Mouse (Mus musculus) MEL (cell line): Measurements from ENCODE around the gene Sec16a. TPM values are rescaled to one million over a fixed set of nuclear protein-coding genes. Genes with fewer than 3 reads are reported as not detected.

Experiments used
- DNase-seq: peaks from one replicate; pipeline ENCODE4 v3.0.0; 2011; ENCODE audit warnings: low read depth, low spot score
- H3K27ac ChIP-seq: 2 replicates; pipeline ENCODE4 v1.5.1; 2012; ENCODE audit warnings: low read depth, mild to moderate bottlenecking, control low read depth, low read length, moderate library complexity; ENCODE audit not compliant: control insufficient read depth
- H3K27me3 ChIP-seq, 2 experiments: fragments of 150-350 bp in 1 of 2; sonication (generic) in 1 of 2; 2 replicates each; pipeline ENCODE4 v1.6.1; 2012; ENCODE audit warnings: low read length in 2 of 2, mild to moderate bottlenecking in 2 of 2, improper control_type of control experiment in 1 of 2, moderate library complexity in 1 of 2; ENCODE audit not compliant: insufficient read depth in 2 of 2, control insufficient read depth in 1 of 2
- H3K36me3 ChIP-seq, 2 experiments: 2 replicates each; pipeline ENCODE4 v1.6.1; 2012 to 2014; ENCODE audit warnings: low read length in 2 of 2, improper control_type of control experiment in 1 of 2, inconsistent platforms in 1 of 2, mild to moderate bottlenecking in 1 of 2; ENCODE audit not compliant: insufficient read depth in 2 of 2, control insufficient read depth in 1 of 2
- H3K4me1 ChIP-seq, 2 experiments: fragments of 150-350 bp in 1 of 2; sonication (generic) in 1 of 2; 2 replicates each; pipeline ENCODE4 v1.6.1; 2012; ENCODE audit warnings: low read length in 2 of 2, improper control_type of control experiment in 1 of 2, mild to moderate bottlenecking in 1 of 2; ENCODE audit not compliant: insufficient read depth in 2 of 2, control insufficient read depth in 1 of 2
- H3K4me3 ChIP-seq, 2 experiments: fragments of 150-350 bp in 1 of 2; sonication (generic) in 1 of 2; 2 replicates each; pipeline ENCODE4 v1.5.1; 2012; ENCODE audit warnings: low read depth in 2 of 2, low read length in 2 of 2, mild to moderate bottlenecking in 2 of 2, moderate library complexity in 2 of 2, control low read depth in 1 of 2, improper control_type of control experiment in 1 of 2; ENCODE audit not compliant: control insufficient read depth in 1 of 2, insufficient read depth in 1 of 2
- H3K79me2 ChIP-seq: 2 replicates; pipeline ENCODE4 v1.6.1; 2012; ENCODE audit warnings: mild to moderate bottlenecking, low read length, moderate library complexity; ENCODE audit not compliant: control insufficient read depth, poor library complexity, insufficient read depth
- H3K9ac ChIP-seq: 2 replicates; pipeline ENCODE4 v1.6.1; 2012; ENCODE audit warnings: low read depth, mild to moderate bottlenecking, control low read depth, low read length, moderate library complexity; ENCODE audit not compliant: control insufficient read depth, poor library complexity, severe bottlenecking
- H3K9me3 ChIP-seq: fragments of 150-350 bp; sonication (generic); replicated peaks from 2 replicates; pipeline ENCODE4 v1.6.1; 2012; ENCODE audit warnings: mild to moderate bottlenecking, low read length, improper control_type of control experiment, moderate library complexity; ENCODE audit not compliant: insufficient read depth
- CHD2 ChIP-seq: IDR thresholded peaks from 2 replicates; pipeline ENCODE4 v1.6.1; 2011; ENCODE audit warnings: low read length, improper control_type of control experiment
- CTCF ChIP-seq, 3 experiments: IDR thresholded peaks in 2 of 3; conservative IDR thresholded peaks in 1 of 3; 2 replicates each; pipeline ENCODE4 v1.5.1; 2011 to 2012; ENCODE audit warnings: low read length in 3 of 3, low read depth in 2 of 3, mild to moderate bottlenecking in 2 of 3, improper control_type of control experiment in 1 of 3, inconsistent platforms in 1 of 3, mixed read lengths in 1 of 3, moderate library complexity in 1 of 3; ENCODE audit not compliant: control insufficient read depth in 1 of 3, insufficient read depth in 1 of 3, poor library complexity in 1 of 3, severe bottlenecking in 1 of 3
- EP300 ChIP-seq, 2 experiments: IDR thresholded peaks; 2 replicates each; pipeline ENCODE4 v1.6.1; 2011; ENCODE audit warnings: improper control_type of control experiment in 2 of 2, low read length in 2 of 2, low read depth in 1 of 2, mild to moderate bottlenecking in 1 of 2
- GABPA ChIP-seq: IDR thresholded peaks from 2 replicates; pipeline ENCODE4 v1.6.1; 2012; ENCODE audit warnings: low read depth, mild to moderate bottlenecking, inconsistent platforms, low read length, improper control_type of control experiment, moderate library complexity
- GATA1 ChIP-seq: IDR thresholded peaks from 2 replicates; pipeline ENCODE4 v1.6.1; 2011; ENCODE audit warnings: low read depth, low read length, improper control_type of control experiment
- MAX ChIP-seq: IDR thresholded peaks from 2 replicates; pipeline ENCODE4 v1.6.1; 2011; ENCODE audit warnings: low read length, improper control_type of control experiment
- MAZ ChIP-seq: IDR thresholded peaks from 2 replicates; pipeline ENCODE4 v1.6.1; 2012; ENCODE audit warnings: low read depth, mild to moderate bottlenecking, inconsistent platforms, low read length, improper control_type of control experiment
- MEF2A ChIP-seq: IDR thresholded peaks from 2 replicates; pipeline ENCODE4 v1.6.1; 2014; ENCODE audit warnings: low read depth, mild to moderate bottlenecking, inconsistent platforms, low read length, improper control_type of control experiment; ENCODE audit not compliant: poor library complexity, insufficient replicate concordance, severe bottlenecking; ENCODE audit errors: extremely low read depth
- MYB ChIP-seq: IDR thresholded peaks from 2 replicates; pipeline ENCODE4 v1.6.1; 2011; ENCODE audit warnings: mild to moderate bottlenecking, low read depth, low read length, improper control_type of control experiment
- NELFE ChIP-seq: IDR thresholded peaks from 2 replicates; pipeline ENCODE4 v1.6.1; 2011; ENCODE audit warnings: low read depth, low read length, improper control_type of control experiment
- NRF1 ChIP-seq: IDR thresholded peaks from 2 replicates; pipeline ENCODE4 v1.6.1; 2014; ENCODE audit warnings: low read depth, mild to moderate bottlenecking, inconsistent platforms, low read length, improper control_type of control experiment, moderate library complexity; ENCODE audit not compliant: poor library complexity, insufficient read depth, severe bottlenecking
- POLR2A ChIP-seq, 2 experiments: IDR thresholded peaks; 2 replicates each; pipeline ENCODE4 v1.6.1; 2011 to 2012; ENCODE audit warnings: low read length in 2 of 2, mild to moderate bottlenecking in 2 of 2, control low read depth in 1 of 2, improper control_type of control experiment in 1 of 2, low read depth in 1 of 2, moderate library complexity in 1 of 2; ENCODE audit not compliant: control insufficient read depth in 1 of 2, insufficient read depth in 1 of 2, poor library complexity in 1 of 2
- POLR2AphosphoS5 ChIP-seq: IDR thresholded peaks from 2 replicates; pipeline ENCODE4 v1.6.1; 2012; ENCODE audit warnings: low read depth, borderline replicate concordance, mild to moderate bottlenecking, inconsistent platforms, low read length, moderate library complexity, mixed read lengths
- RAD21 ChIP-seq: IDR thresholded peaks from 2 replicates; pipeline ENCODE4 v1.6.1; 2011; ENCODE audit warnings: mild to moderate bottlenecking, low read depth, low read length, improper control_type of control experiment
- RCOR1 ChIP-seq: IDR thresholded peaks from 2 replicates; pipeline ENCODE4 v1.6.1; 2012; ENCODE audit warnings: low read depth, mild to moderate bottlenecking, inconsistent platforms, low read length, improper control_type of control experiment
- SIN3A ChIP-seq: IDR thresholded peaks from 2 replicates; pipeline ENCODE4 v1.6.1; 2012; ENCODE audit warnings: low read length, improper control_type of control experiment, inconsistent platforms
- TBP ChIP-seq: IDR thresholded peaks from 2 replicates; pipeline ENCODE4 v1.8.0; 2011; ENCODE audit warnings: low read depth, low read length, improper control_type of control experiment
- TCF12 ChIP-seq: IDR thresholded peaks from 2 replicates; pipeline ENCODE4 v1.6.1; 2014; ENCODE audit warnings: low read depth, mild to moderate bottlenecking, inconsistent platforms, low read length, improper control_type of control experiment, moderate library complexity
- USF1 ChIP-seq: IDR thresholded peaks from 2 replicates; pipeline ENCODE4 v1.6.1; 2014; ENCODE audit warnings: low read depth, mild to moderate bottlenecking, inconsistent platforms, low read length, improper control_type of control experiment, moderate library complexity
- ZC3H11A ChIP-seq: IDR thresholded peaks from 2 replicates; pipeline ENCODE4 v1.6.1; 2012; ENCODE audit warnings: low read depth, mild to moderate bottlenecking, inconsistent platforms, low read length, improper control_type of control experiment
- polyA plus RNA-seq, 2 experiments: library from polyadenylated mRNA; stranded (reverse) in 1 of 2; unstranded in 1 of 2; fragments of >175 nt in 1 of 2; fragments of >200 nt in 1 of 2; gene quantifications; 2 replicates each; pipeline versions ENCODE4 v1.2.1 to v1.2.4; 2012; ENCODE audit warnings: low replicate concordance in 2 of 2, low read depth in 1 of 2; ENCODE audit not compliant: insufficient read length in 2 of 2, insufficient read depth in 1 of 2, missing spikeins in 1 of 2
- total RNA-seq: library from RNA; depleted of rRNA; stranded (reverse); fragments of 300-350 nt; gene quantifications from 2 replicates; pipeline ENCODE4 v1.2.3, GENCODE M21; 2012

Sec16a gene
- total and polyA plus RNA-seq, 3 experiments = 20.3 to 38.0 TPM; not detected in 1

GRCm38 (mm10) chr2:26441261-26441660 is 3.8 kb downstream of the Sec16a start:
- no peak for DNase-seq
- H3K4me1 ChIP-seq = peaks cover 4 to 7% of the 10 kb centered on the region in 2 experiments; a peak in 3 of 4 replicates
- TF ChIP-seq SIN3A = no peak
- no peak for TF ChIP-seq GATA1
- TF ChIP-seq USF1 = no peak
- no peak for TF ChIP-seq NELFE
- no peak for TF ChIP-seq RAD21
- TF ChIP-seq RCOR1 = no peak
- TF ChIP-seq CTCF (IDR thresholded peaks at IDR 0.05 in 2 of 3, conservative IDR thresholded peaks at IDR 0.05 in 1 of 3; ENCODE audit: control insufficient read depth in 1 of 3, insufficient read depth in 1 of 3, low read depth in 2 of 3, low read length in 3 of 3, poor library complexity in 1 of 3, severe bottlenecking in 1 of 3) = no peak
- TF ChIP-seq POLR2AphosphoS5 = no peak
- no peak for TF ChIP-seq MEF2A
- TF ChIP-seq MAX = no peak
- no peak for TF ChIP-seq POLR2A (IDR thresholded peaks at IDR 0.05; ENCODE audit: control insufficient read depth in 1 of 2, insufficient read depth in 1 of 2, low read depth in 1 of 2, low read length in 2 of 2, poor library complexity in 1 of 2)
- TF ChIP-seq NRF1 = no peak
- TF ChIP-seq, all 39 proteins: peak for 0
- Histone ChIP-seq H3K36me3 (peaks cover 2 to 12% of the 10 kb centered on the region in 2 experiments; a peak in 3 of 4 replicates), H3K4me3 (no peak overlapping the region), H3K27me3 (no peaks in the 10 kb centered on the region), H3K9ac (no peak overlapping the region), H3K27ac (no peak overlapping the region), H3K79me2 (peaks cover 19% of the 10 kb centered on the region), H3K9me3 (no peaks in the 10 kb centered on the region)

- Histone ChIP-seq H3K79me2 (peaks cover 17% of the 10 kb centered on the region), H3K36me3 (peaks cover 6 to 12% of the 10 kb centered on the region in 2 experiments), H3K27me3 (no peaks in the 10 kb centered on the region), H3K4me3 (no peak overlapping the region), H3K27ac (no peak overlapping the region), H3K4me1 (peaks cover 3 to 7% of the 10 kb centered on the region in 2 experiments; a peak in 3 of 4 replicates), H3K9ac (no peak overlapping the region), H3K9me3 (no peaks in the 10 kb centered on the region)
- DNase-seq = no peak
- no peak for TF ChIP-seq MAZ
- TF ChIP-seq USF1 = no peak
- no peak for TF ChIP-seq TBP
- no peak for TF ChIP-seq EP300 (IDR thresholded peaks at IDR 0.05; ENCODE audit: low read depth in 1 of 2, low read length in 2 of 2)
- no peak for TF ChIP-seq POLR2A (IDR thresholded peaks at IDR 0.05; ENCODE audit: control insufficient read depth in 1 of 2, insufficient read depth in 1 of 2, low read depth in 1 of 2, low read length in 2 of 2, poor library complexity in 1 of 2)
- no peak for TF ChIP-seq GABPA
- no peak for TF ChIP-seq CTCF (IDR thresholded peaks at IDR 0.05 in 2 of 3, conservative IDR thresholded peaks at IDR 0.05 in 1 of 3; ENCODE audit: control insufficient read depth in 1 of 3, insufficient read depth in 1 of 3, low read depth in 2 of 3, low read length in 3 of 3, poor library complexity in 1 of 3, severe bottlenecking in 1 of 3)
- TF ChIP-seq NRF1 = no peak
- no peak for TF ChIP-seq MYB
- TF ChIP-seq RCOR1 = no peak
- TF ChIP-seq CHD2 = no peak
- TF ChIP-seq TCF12 = no peak
- no peak for TF ChIP-seq MAX
- no peak for TF ChIP-seq ZC3H11A
Measured at GRCm38 (mm10) chr2:26439671-26440070, 5.3 kb downstream of the Sec16a start.
